Mouse (Mus musculus) embryonic facial prominence, embryonic 13.5 days (tissue): ENCODE data around the gene Ppp2r5e. TPM values are rescaled to one million over a fixed set of nuclear protein-coding genes. Genes with fewer than 3 reads are reported as not detected.

Experiments used
- ATAC-seq: fragments of 200-750 bp; cut with Nextera tagmentation; 2 replicates; pipeline ENCODE4 v1.8.0; 2017; ENCODE audit warnings: low read depth; ENCODE audit not compliant: insufficient number of reproducible peaks, insufficient read depth, low FRiP score, low TSS enrichment
- H3K27ac ChIP-seq: fragments of 300-500 bp; sonication (generic); 2 replicates; pipeline ENCODE4 v1.5.1; 2015; ENCODE audit warnings: moderate library complexity, mild to moderate bottlenecking, inconsistent platforms
- H3K27me3 ChIP-seq: fragments of 300-500 bp; sonication (generic); 2 replicates; pipeline ENCODE4 v1.6.1; 2015; ENCODE audit warnings: mild to moderate bottlenecking, inconsistent platforms
- H3K36me3 ChIP-seq: fragments of 300-500 bp; sonication (generic); 2 replicates; pipeline ENCODE4 v1.6.1; 2015; ENCODE audit warnings: mild to moderate bottlenecking, inconsistent platforms
- H3K4me1 ChIP-seq: fragments of 300-500 bp; sonication (generic); 2 replicates; pipeline ENCODE4 v1.6.1; 2015; ENCODE audit warnings: inconsistent platforms
- H3K4me2 ChIP-seq: fragments of 300-500 bp; sonication (generic); 2 replicates; pipeline ENCODE4 v1.6.1; 2015; ENCODE audit warnings: moderate library complexity, mild to moderate bottlenecking, inconsistent platforms
- H3K4me3 ChIP-seq: fragments of 300-500 bp; sonication (generic); 2 replicates; pipeline ENCODE4 v1.5.1; 2015; ENCODE audit warnings: mild to moderate bottlenecking, inconsistent platforms
- H3K9ac ChIP-seq: fragments of 300-500 bp; sonication (generic); 2 replicates; pipeline ENCODE4 v1.6.1; 2015; ENCODE audit warnings: mild to moderate bottlenecking, inconsistent platforms
- H3K9me3 ChIP-seq: fragments of 300-500 bp; sonication (generic); 2 replicates; pipeline ENCODE4 v1.6.1; 2016; ENCODE audit warnings: inconsistent platforms
- WGBS: fragments of 180-500 bp; shearing (Covaris S2); methylation state at CpG from one replicate; pipeline ENCODE4 v1.1.7; 2015; ENCODE audit warnings: mixed read lengths; 5-methylcytosine and 5-hydroxymethylcytosine counted together
- polyA plus RNA-seq: library from polyadenylated mRNA; unstranded; fragments of >200 nt; fragmentation: Nextera tagmentation; extraction: Ambion mirVana; gene quantifications from 2 replicates; pipeline ENCODE4 v1.2.1, GENCODE M21; 2015

Gene Ppp2r5e
- polyA plus RNA-seq, 1 experiment from 2014 or later = 15.0 TPM

- WGBS = 61% methylated on average over 7 of the region's 7 CpGs
- Histone ChIP-seq H3K9me3 (no peaks in the 10 kb centered on the region), H3K36me3 (no peaks in the 10 kb centered on the region), H3K27me3 (no peaks in the 10 kb centered on the region), H3K4me2 (no peak overlapping the region), H3K4me1 (0 out of 2 replicates have a peak, but pooled peaks cover 8% of the 10 kb centered on the region), H3K4me3 (no peak overlapping the region), H3K9ac (no peak overlapping the region), H3K27ac (no peak overlapping the region)
- no peak for ATAC-seq
Observed at GRCm38 (mm10) chr12:75424359-75424758, 171.7 kb downstream of the Ppp2r5e start.

- Histone ChIP-seq H3K9ac (no peak within 1 kb of the TSS), H3K36me3 (no peaks in the 10 kb centered on the region), H3K4me2 (no peak within 1 kb of the TSS), H3K9me3 (no peaks in the 10 kb centered on the region), H3K4me3 (no peak within 1 kb of the TSS), H3K27ac (no peak within 1 kb of the TSS), H3K27me3 (no peaks in the 10 kb centered on the region), H3K4me1 (no peaks in the 10 kb centered on the region)
- WGBS = 79% methylated on average over 4 of the region's 4 CpGs
- no peak for ATAC-seq
Observed at GRCm38 (mm10) chr12:75416681-75417080, 179.4 kb downstream of the Ppp2r5e start, which contains the start of gene Gphb5. Gphb5 (minus strand) TSS chr12:75416781.

- Histone ChIP-seq H3K4me2 (no peak overlapping the region), H3K27me3 (no peaks in the 10 kb centered on the region), H3K4me3 (no peak overlapping the region), H3K9ac (no peak overlapping the region), H3K4me1 (no peaks in the 10 kb centered on the region), H3K27ac (no peak overlapping the region), H3K9me3 (no peaks in the 10 kb centered on the region), H3K36me3 (no peaks in the 10 kb centered on the region)
- ATAC-seq = no peak
- 78% methylated on average over 6 of the region's 6 CpGs for WGBS
Observed at GRCm38 (mm10) chr12:75414991-75415390, 181.1 kb downstream of the Ppp2r5e start.

- H3K36me3 ChIP-seq = no peaks in the 10 kb centered on the region
- H3K27ac ChIP-seq = no peak overlapping the region
- 73% methylated on average over 9 of the region's 9 CpGs for WGBS
- no peaks in the 10 kb centered on the region for H3K27me3 ChIP-seq
- H3K4me1 ChIP-seq = no peaks in the 10 kb centered on the region
- no peak overlapping the region for H3K4me2 ChIP-seq
- no peaks in the 10 kb centered on the region for H3K9me3 ChIP-seq
- ATAC-seq = no peak
- H3K9ac ChIP-seq = no peak overlapping the region
- H3K4me3 ChIP-seq = no peak overlapping the region
Observed at GRCm38 (mm10) chr12:75412964-75413363, 183.1 kb downstream of the Ppp2r5e start.

Other genes with a start within 250 kb of the Ppp2r5e start
- not detected in 2 replicates for gene Gphb5, start 179.5 kb downstream of the Ppp2r5e start, polyA plus RNA-seq
- 13.7 and 18.1 TPM in 2 replicates for gene Wdr89, start 73.3 kb upstream of the Ppp2r5e start, polyA plus RNA-seq
- gene Sgpp1, start 139.5 kb upstream of the Ppp2r5e start, polyA plus RNA-seq = 14.7 and 15.0 TPM in 2 replicates
- gene Syne2, start 221.9 kb upstream of the Ppp2r5e start, polyA plus RNA-seq = 67.0 and 71.3 TPM in 2 replicates